Mouse (Mus musculus) heart, embryonic 14.5 days (tissue): ENCODE measurements at regions not wholly inside any gene's neighbourhood (a gene's known extent, or its start where the extent isn't known, plus 50 kb on each side); places are given as distances from the start of the nearest gene placed in this dataset.

Experiments used
- ATAC-seq: fragments of 200-750 bp; cut with Nextera tagmentation; 2 replicates; pipeline ENCODE4 v1.8.0; 2017; ENCODE audit warnings: low read depth, moderate TSS enrichment; ENCODE audit not compliant: insufficient number of reproducible peaks, insufficient read depth, low FRiP score
- H3K27ac ChIP-seq, 2 experiments: fragments of 200-500 bp in 1 of 2; fragments of 300-500 bp in 1 of 2; sonication (generic) in 1 of 2; replicated peaks in 1 of 2; 2 replicates each; pipeline ENCODE4 v1.5.1; 2012 to 2014; ENCODE audit warnings: low read depth in 2 of 2, low read length in 2 of 2, control low read depth in 1 of 2, mild to moderate bottlenecking in 1 of 2, mixed read lengths in 1 of 2; ENCODE audit not compliant: control insufficient read depth in 1 of 2, insufficient read depth in 1 of 2
- H3K27me3 ChIP-seq: fragments of 300-500 bp; sonication (generic); 2 replicates; pipeline ENCODE4 v1.6.1; 2014; ENCODE audit warnings: mild to moderate bottlenecking, low read length, control low read depth; ENCODE audit not compliant: control insufficient read depth, insufficient read depth
- H3K36me3 ChIP-seq: fragments of 300-500 bp; sonication (generic); 2 replicates; pipeline ENCODE4 v1.6.1; 2014; ENCODE audit warnings: mild to moderate bottlenecking, control low read depth, low read length, mixed read lengths; ENCODE audit not compliant: control insufficient read depth, insufficient read depth
- H3K4me1 ChIP-seq, 2 experiments: fragments of 200-500 bp in 1 of 2; fragments of 300-500 bp in 1 of 2; sonication (generic) in 1 of 2; 2 replicates each; pipeline ENCODE4 v1.6.1; 2012 to 2014; ENCODE audit warnings: low read length in 2 of 2, control low read depth in 1 of 2, mixed read lengths in 1 of 2; ENCODE audit not compliant: control insufficient read depth in 2 of 2, insufficient read depth in 2 of 2
- H3K4me2 ChIP-seq: fragments of 300-500 bp; sonication (generic); 2 replicates; pipeline ENCODE4 v1.6.1; 2014; ENCODE audit warnings: mild to moderate bottlenecking, low read length
- H3K4me3 ChIP-seq, 2 experiments: fragments of 200-500 bp in 1 of 2; fragments of 300-500 bp in 1 of 2; sonication (generic) in 1 of 2; 2 replicates each; pipeline ENCODE4 v1.5.1; 2012 to 2014; ENCODE audit warnings: low read length in 2 of 2, mild to moderate bottlenecking in 2 of 2, control low read depth in 1 of 2, low read depth in 1 of 2, moderate library complexity in 1 of 2; ENCODE audit not compliant: control insufficient read depth in 1 of 2, insufficient read depth in 1 of 2
- H3K9ac ChIP-seq: fragments of 300-500 bp; sonication (generic); 2 replicates; pipeline ENCODE4 v1.6.1; 2014; ENCODE audit warnings: mild to moderate bottlenecking, low read length
- H3K9me3 ChIP-seq: fragments of 300-500 bp; sonication (generic); 2 replicates; pipeline ENCODE4 v1.6.1; 2016; ENCODE audit warnings: low read length, control low read depth; ENCODE audit not compliant: control insufficient read depth
- WGBS: fragments of 180-500 bp; shearing (Covaris S2); extraction: QIAGEN DNeasy Blood & Tissue Kit; methylation state at CpG from one replicate; pipeline ENCODE4 v1.1.7; 2014; 5-methylcytosine and 5-hydroxymethylcytosine counted together

DNA sequence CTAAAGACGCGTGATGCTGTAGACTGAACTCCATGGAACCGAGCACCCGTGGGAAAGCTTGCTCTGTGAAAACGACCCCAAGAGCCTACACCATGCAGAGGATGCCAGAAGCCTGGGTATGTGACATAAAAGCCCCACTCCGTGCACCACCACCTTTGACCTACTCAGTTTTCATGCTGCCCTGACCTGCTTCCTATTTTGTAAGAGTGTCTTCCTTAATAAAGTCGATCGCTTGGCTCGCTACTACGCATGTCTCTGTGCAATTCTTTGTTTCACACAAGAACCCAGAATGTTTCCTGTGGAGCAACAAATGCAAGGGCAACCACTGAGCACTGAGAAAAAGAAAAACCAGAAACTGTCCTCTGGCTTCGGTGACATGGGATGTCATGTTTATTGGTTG, 60.5 kb downstream of the Sec61b start:
- H3K4me1 ChIP-seq: peaks cover 0 to 3% of the 10 kb centered on the region in 2 experiments; a peak in 1 of 4 replicates
- ATAC-seq: no peak
- H3K36me3 ChIP-seq: no peaks in the 10 kb centered on the region
- H3K27ac ChIP-seq: no peak overlapping the region
- H3K9me3 ChIP-seq: no peaks in the 10 kb centered on the region
- no peaks in the 10 kb centered on the region for H3K27me3 ChIP-seq
- no peak overlapping the region for H3K9ac ChIP-seq
- H3K4me3 ChIP-seq: no peak overlapping the region
- no peak overlapping the region for H3K4me2 ChIP-seq
- 89% methylated on average over 11 of the region's 11 CpGs for WGBS

DNA sequence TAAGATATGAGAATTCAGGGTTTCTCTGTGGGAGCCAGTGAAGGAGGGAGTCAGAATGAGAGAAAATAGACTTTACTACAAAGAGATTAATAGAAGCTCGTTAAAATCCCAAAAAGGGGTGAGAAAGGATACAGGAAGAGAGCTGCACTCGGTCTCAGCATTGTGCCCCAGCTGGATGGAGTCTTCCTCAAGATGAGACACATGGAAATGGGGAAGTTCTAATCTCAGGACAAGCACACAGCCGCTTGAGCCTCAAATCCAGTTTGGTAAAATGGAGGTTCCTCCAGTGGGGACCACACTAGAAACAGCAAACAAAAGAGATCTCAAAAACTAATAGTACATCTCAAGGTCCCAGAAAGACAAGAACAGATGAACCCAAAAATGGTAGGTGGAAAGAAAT, 93.2 kb downstream of the Sec61b start:
- Histone ChIP-seq H3K27me3 (no peaks in the 10 kb centered on the region), H3K4me2 (no peak overlapping the region), H3K9ac (no peak overlapping the region), H3K4me1 (no peaks in the 10 kb centered on the region), H3K36me3 (no peaks in the 10 kb centered on the region), H3K4me3 (no peak overlapping the region), H3K9me3 (no peaks in the 10 kb centered on the region), H3K27ac (no peak overlapping the region)
- 73% methylated on average over 3 of the region's 3 CpGs for WGBS
- no peak for ATAC-seq

DNA sequence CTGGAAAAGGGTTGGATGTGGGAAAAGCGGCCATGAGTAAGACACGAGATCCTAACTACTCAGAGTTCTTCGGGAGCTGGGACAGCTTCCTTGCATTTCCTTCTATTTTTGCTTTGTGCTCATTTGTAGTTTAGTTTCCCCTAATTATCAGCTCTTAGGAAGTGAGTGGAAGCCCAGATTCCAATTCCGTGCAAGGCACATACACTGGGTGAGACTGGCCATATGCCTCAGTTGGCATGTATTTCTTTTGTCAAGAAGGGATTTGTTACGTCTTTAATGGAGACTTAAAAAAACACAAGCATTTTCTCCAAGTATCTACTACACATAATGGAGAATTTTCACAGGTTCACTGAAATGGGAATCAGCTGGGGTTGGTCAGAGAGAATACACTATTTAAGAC, 96.4 kb downstream of the Sec61b start:
- Histone ChIP-seq H3K27me3 (no peaks in the 10 kb centered on the region), H3K4me2 (no peak overlapping the region), H3K9me3 (no peaks in the 10 kb centered on the region), H3K36me3 (no peaks in the 10 kb centered on the region), H3K4me3 (no peak overlapping the region), H3K4me1 (no peaks in the 10 kb centered on the region), H3K9ac (no peak overlapping the region), H3K27ac (no peak overlapping the region)
- WGBS: 73% methylated on average over 5 of the region's 5 CpGs
- no peak for ATAC-seq

DNA sequence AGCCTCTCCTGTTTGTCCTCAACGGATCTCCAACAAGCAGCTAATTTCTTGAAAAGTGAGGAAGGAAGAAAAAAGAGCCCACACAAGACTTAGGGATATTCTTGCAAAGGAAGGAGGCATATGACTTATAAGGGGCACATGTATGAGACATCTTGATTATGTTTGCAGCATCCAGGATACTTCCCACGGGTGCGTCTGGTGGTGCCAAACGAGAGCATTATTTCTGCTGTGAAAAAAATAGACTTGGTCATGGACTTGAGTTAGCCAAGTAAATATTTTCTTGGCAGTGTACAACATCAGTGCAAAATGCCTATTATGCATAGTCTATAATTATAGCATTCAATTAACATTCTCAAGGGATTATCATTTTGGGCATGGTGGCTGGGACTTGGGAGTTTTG, 101.6 kb downstream of the Sec61b start:
- H3K9ac ChIP-seq: no peak overlapping the region
- H3K4me1 ChIP-seq: no peaks in the 10 kb centered on the region
- H3K4me2 ChIP-seq: no peak overlapping the region
- 80% methylated on average over 4 of the region's 4 CpGs for WGBS
- no peak overlapping the region for H3K27ac ChIP-seq
- H3K27me3 ChIP-seq: no peaks in the 10 kb centered on the region
- no peak for ATAC-seq
- H3K4me3 ChIP-seq: no peak overlapping the region
- H3K36me3 ChIP-seq: no peaks in the 10 kb centered on the region
- H3K9me3 ChIP-seq: no peaks in the 10 kb centered on the region

DNA sequence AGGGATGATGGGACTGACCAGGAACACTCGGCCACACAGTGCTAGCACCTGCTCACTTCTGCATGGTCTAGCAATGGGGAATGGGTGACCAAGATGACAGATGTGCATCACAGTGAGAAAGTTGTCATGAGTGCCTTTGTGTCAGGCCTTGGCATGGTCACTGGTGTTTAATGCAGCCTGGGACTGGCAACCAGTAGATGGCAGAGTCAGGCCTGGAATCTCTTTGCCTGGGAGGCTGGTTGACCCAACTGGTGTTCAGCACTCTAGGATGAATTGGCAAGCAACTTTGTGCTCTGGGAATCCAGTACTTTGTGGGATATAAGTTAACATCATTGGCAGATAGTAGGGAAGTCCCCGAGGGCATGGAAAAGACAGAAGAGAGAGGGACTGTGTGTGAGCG, 103.0 kb downstream of the Sec61b start:
- ATAC-seq: no peak
- Histone ChIP-seq H3K4me3 (no peak overlapping the region), H3K4me2 (no peak overlapping the region), H3K9me3 (no peaks in the 10 kb centered on the region), H3K9ac (no peak overlapping the region), H3K36me3 (no peaks in the 10 kb centered on the region), H3K4me1 (no peaks in the 10 kb centered on the region), H3K27ac (no peak overlapping the region), H3K27me3 (no peaks in the 10 kb centered on the region)
- 74% methylated on average over 3 of the region's 3 CpGs for WGBS

DNA sequence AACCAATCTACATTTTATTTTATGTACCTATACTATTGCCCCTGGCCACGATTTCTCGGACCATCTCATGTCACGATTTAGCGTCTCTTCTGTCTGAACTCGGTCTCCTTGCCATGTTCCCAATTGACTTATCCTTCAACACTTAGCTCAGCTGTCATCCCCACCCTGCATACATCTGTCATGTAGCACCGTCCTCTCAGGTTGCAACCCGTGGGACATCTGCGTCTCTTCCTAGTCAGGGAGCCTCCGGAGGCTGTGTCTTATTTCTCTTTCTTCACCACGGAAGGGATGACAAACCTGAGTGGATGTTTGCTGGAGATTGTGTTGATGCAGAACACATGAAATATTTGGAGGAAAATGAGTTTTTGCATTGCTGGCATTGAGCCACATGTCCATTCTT, 104.2 kb downstream of the Sec61b start:
- no peak overlapping the region for H3K4me3 ChIP-seq
- H3K9ac ChIP-seq: no peak overlapping the region
- no peak overlapping the region for H3K27ac ChIP-seq
- H3K27me3 ChIP-seq: no peaks in the 10 kb centered on the region
- no peaks in the 10 kb centered on the region for H3K4me1 ChIP-seq
- no peaks in the 10 kb centered on the region for H3K9me3 ChIP-seq
- no peak for ATAC-seq
- 53% methylated on average over 10 of the region's 10 CpGs for WGBS
- H3K36me3 ChIP-seq: no peaks in the 10 kb centered on the region
- no peak overlapping the region for H3K4me2 ChIP-seq

DNA sequence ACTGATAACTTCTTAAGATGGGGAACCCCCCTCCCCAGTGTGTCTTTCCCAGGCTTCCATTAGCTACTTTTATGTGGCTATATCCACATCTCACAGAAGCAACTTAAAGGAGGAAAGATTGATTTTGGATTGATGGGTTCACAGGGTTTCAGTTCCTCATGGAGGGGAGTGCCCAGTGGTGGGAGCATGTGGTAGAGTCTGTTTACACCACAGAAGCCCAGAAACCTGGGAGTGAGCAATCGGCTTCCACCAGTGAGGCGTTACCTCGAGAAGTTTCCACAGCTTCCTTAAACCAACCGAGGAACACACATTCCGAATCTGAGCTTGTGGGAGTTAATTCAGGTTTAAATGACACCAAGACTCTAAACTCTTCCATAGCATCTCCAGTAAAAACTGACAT, 106.1 kb downstream of the Sec61b start:
- H3K4me2 ChIP-seq: no peak overlapping the region

DNA sequence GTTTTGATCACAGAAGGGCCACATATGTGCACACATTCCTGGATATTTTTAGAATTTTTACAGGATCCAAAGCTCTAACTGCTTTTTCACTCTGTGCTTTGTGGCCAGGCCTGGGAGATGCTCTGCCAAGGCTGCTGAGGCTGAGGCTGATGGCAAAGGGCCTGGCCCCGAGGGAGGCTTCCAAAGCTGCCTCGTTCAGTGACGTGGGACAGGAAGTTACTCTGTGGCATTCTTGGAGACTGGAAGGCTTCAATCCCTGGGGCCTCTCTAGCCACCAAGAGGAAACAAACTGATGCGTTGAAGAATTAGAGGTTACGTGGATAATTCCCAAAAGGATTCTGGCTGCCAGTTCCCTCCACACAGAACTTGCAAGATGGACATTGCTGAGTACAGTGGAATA, 112.8 kb downstream of the Sec61b start:
- ATAC-seq: no peak
- H3K9me3 ChIP-seq: no peaks in the 10 kb centered on the region

More for the DNA sequence above, 106.1 kb downstream of the Sec61b start:
- 90% methylated on average over 5 of the region's 5 CpGs for WGBS
- no peaks in the 10 kb centered on the region for H3K27me3 ChIP-seq
- H3K27ac ChIP-seq: no peak overlapping the region
- ATAC-seq: no peak
- H3K36me3 ChIP-seq: no peaks in the 10 kb centered on the region
- no peaks in the 10 kb centered on the region for H3K9me3 ChIP-seq
- no peak overlapping the region for H3K9ac ChIP-seq
- no peak overlapping the region for H3K4me3 ChIP-seq
- no peaks in the 10 kb centered on the region for H3K4me1 ChIP-seq

More for the DNA sequence above, 112.8 kb downstream of the Sec61b start:
- H3K4me2 ChIP-seq: no peak overlapping the region
- H3K9ac ChIP-seq: no peak overlapping the region
- no peak overlapping the region for H3K27ac ChIP-seq
- no peaks in the 10 kb centered on the region for H3K36me3 ChIP-seq
- H3K4me1 ChIP-seq: no peaks in the 10 kb centered on the region
- no peaks in the 10 kb centered on the region for H3K27me3 ChIP-seq
- H3K4me3 ChIP-seq: no peak overlapping the region
- WGBS: 46% methylated on average over 5 of the region's 5 CpGs
